Mouse (Mus musculus): ENCODE measurements at regions not wholly inside any gene's neighbourhood (a gene's known extent, or its start where the extent isn't known, plus 50 kb on each side); places are given as distances from the start of the nearest gene placed in this dataset.
"Not testable (repeated sequence)": the region's sequence is repeated elsewhere in the genome, so short reads cannot be mapped to it uniquely, and the experiment has no call there.

GRCm38 (mm10) chr11:12589757-12590373 is 125.1 kb upstream of the Cobl start:
- no peak for DNase-seq (ENCODE audit: low read depth)

GRCm38 (mm10) chr11:12584851-12585680 is 120.3 kb upstream of the Cobl start:
- DNase-seq (ENCODE audit: low read depth): not testable (repeated sequence)

GRCm38 (mm10) chr11:12578999-12579576 is 114.3 kb upstream of the Cobl start:
- no peak for DNase-seq (ENCODE audit: low read depth)

- DNase-seq (ENCODE audit: low read depth): no peak
Observed at GRCm38 (mm10) chr11:12559663-12560062, 94.9 kb upstream of the Cobl start.

- DNase-seq (ENCODE audit: low read depth): no peak
Observed at GRCm38 (mm10) chr11:12558995-12559633, 94.4 kb upstream of the Cobl start.

GRCm38 (mm10) chr11:12558176-12558575 is 93.4 kb upstream of the Cobl start:
- DNase-seq (ENCODE audit: low read depth): peak; percentile 51

GRCm38 (mm10) chr11:12545771-12546170 is 81.0 kb upstream of the Cobl start:
- no peak for DNase-seq (ENCODE audit: low read depth)

- DNase-seq (ENCODE audit: low read depth): no peak
Observed at GRCm38 (mm10) chr11:12543042-12543441, 78.3 kb upstream of the Cobl start.

GRCm38 (mm10) chr11:12540333-12540870 is 75.6 kb upstream of the Cobl start:
- no peak for DNase-seq (ENCODE audit: low read depth)

- no peak for DNase-seq (ENCODE audit: low read depth)
Observed at GRCm38 (mm10) chr11:12535063-12535462, 70.3 kb upstream of the Cobl start.

GRCm38 (mm10) chr11:12532288-12532687 is 67.5 kb upstream of the Cobl start:
- DNase-seq (ENCODE audit: low read depth): peak; percentile 60

- DNase-seq (ENCODE audit: low read depth): not testable (repeated sequence)
Observed at GRCm38 (mm10) chr11:12522063-12522462, 57.3 kb upstream of the Cobl start.

GRCm38 (mm10) chr11:12521286-12521685 is 56.5 kb upstream of the Cobl start:
- DNase-seq (ENCODE audit: low read depth): no peak

GRCm38 (mm10) chr11:12516374-12516773 is 51.6 kb upstream of the Cobl start:
- DNase-seq (ENCODE audit: low read depth): no peak
